In the genomic region with DNA sequence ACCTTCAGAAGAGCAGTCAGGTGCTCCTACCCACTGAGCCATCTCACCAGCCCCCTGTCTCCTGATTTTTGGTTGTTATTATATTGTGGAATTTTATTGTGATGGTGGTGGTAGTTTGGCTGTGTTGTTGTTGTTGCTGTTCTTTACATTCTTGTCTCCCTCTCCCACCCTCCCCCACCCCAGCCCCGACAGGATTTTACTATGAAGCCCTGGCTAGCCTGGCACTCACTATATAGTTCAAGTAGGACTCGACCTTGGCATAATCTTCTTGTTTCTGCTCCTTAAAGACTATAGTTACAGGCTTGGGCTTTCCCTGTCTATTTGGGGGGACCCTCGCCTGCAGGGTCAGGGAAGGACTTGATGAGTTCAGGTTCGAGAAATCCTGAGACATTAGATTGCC, we compare ENCODE assay signal across 12 mouse cellular contexts. TPM values are rescaled to one million over a fixed set of nuclear protein-coding genes. Genes with fewer than 3 reads are reported as not detected.
A peak's percentile ranks its signal among the peaks of the same experiment; 100 is the strongest.
DNase-seq lines count a peak whose midpoint lies in the region; ATAC-seq and TF ChIP-seq lines count a peak whose summit lies in the region.
"Had no signal": no experiment of that assay in that cellular context is flagged by ENCODE, and none has a peak within 500 bp of the region (broad histone marks: within the 10 kb centered on the region; RNA-seq: fewer than 3 reads in every experiment).

No protein-coding gene starts in this region.

- H3K4me2 ChIP-seq in liver, embryonic 15.5 days: peak overlapping the region; percentile 89
- H3K4me2 ChIP-seq: limb, embryonic 12.5 days; neural tube, embryonic 12.5 days had no signal

- no peaks in the 10 kb centered on the region for H3K27me3 ChIP-seq in kidney, adult 2 months (replicated peaks; ENCODE audit: control insufficient read depth, insufficient read depth, low read length)
- H3K27me3 ChIP-seq in ES-Bruce4 (ENCODE audit: control insufficient read depth, insufficient read depth, low read length, poor library complexity, severe bottlenecking): no peaks in the 10 kb centered on the region
- no peaks in the 10 kb centered on the region for H3K27me3 ChIP-seq in liver, embryonic 15.5 days

- H3K27ac ChIP-seq in kidney, adult 2 months (ENCODE audit: insufficient read depth, low read depth, low read length): peak overlapping the region; percentile 77
- H3K27ac ChIP-seq in ES-Bruce4 (ENCODE audit: insufficient read depth, low read length): no peak overlapping the region
- H3K27ac ChIP-seq in liver, embryonic 15.5 days (replicated peaks): peak overlapping the region; percentile 86
- H3K27ac ChIP-seq: limb, embryonic 12.5 days; neural tube, embryonic 12.5 days had no signal

- H3K9me3 ChIP-seq in ES-Bruce4 (replicated peaks; ENCODE audit: control insufficient read depth, insufficient read depth, low read length, poor library complexity, severe bottlenecking): no peaks in the 10 kb centered on the region
- no peaks in the 10 kb centered on the region for H3K9me3 ChIP-seq in liver, embryonic 15.5 days (replicated peaks)
- H3K9me3 ChIP-seq: limb, embryonic 12.5 days; neural tube, embryonic 12.5 days had no signal

- no peaks in the 10 kb centered on the region; the same call in 1 of the 2 replicates for H3K4me1 ChIP-seq in kidney, adult 2 months (ENCODE audit: control insufficient read depth, insufficient read depth, low read length)
- H3K4me1 ChIP-seq in ES-Bruce4 (ENCODE audit: control insufficient read depth, insufficient read depth, low read length): peaks cover 6% of the 10 kb centered on the region
- H3K4me1 ChIP-seq in liver, embryonic 15.5 days (replicated peaks): peaks cover 61% of the 10 kb centered on the region

- H3K36me3 ChIP-seq in kidney, adult 2 months (ENCODE audit: control insufficient read depth, insufficient read depth, low read length): no peaks in the 10 kb centered on the region
- H3K36me3 ChIP-seq in ES-Bruce4 (ENCODE audit: control insufficient read depth, insufficient read depth, low read length, poor library complexity, severe bottlenecking): peaks cover 23% of the 10 kb centered on the region
- H3K36me3 ChIP-seq in liver, embryonic 15.5 days (replicated peaks): peaks cover 28% of the 10 kb centered on the region
- H3K36me3 ChIP-seq: neural tube, embryonic 12.5 days had no signal

- intact Hi-C loops in left cerebral cortex, postnatal 4 days (cut with DNase I): no loop called here

- ATAC-seq in liver, embryonic 15.5 days (ENCODE audit: insufficient read depth): no peak

- no peak for TF ChIP-seq POLR2A in kidney, adult 2 months (IDR thresholded peaks at IDR 0.05; ENCODE audit: low read depth, low read length)
- no peak for TF ChIP-seq POLR2A in ES-Bruce4 (IDR thresholded peaks at IDR 0.05; ENCODE audit: insufficient read depth, low read length)

- no peak overlapping the region for H3K4me3 ChIP-seq in kidney, adult 2 months (ENCODE audit: insufficient read depth, low read depth, low read length)
- peak overlapping the region; percentile 41 for H3K4me3 ChIP-seq in ES-Bruce4 (ENCODE audit: low read depth, low read length)
- H3K4me3 ChIP-seq in liver, embryonic 15.5 days (replicated peaks): peak overlapping the region; percentile 72
- H3K4me3 ChIP-seq: limb, embryonic 12.5 days; neural tube, embryonic 12.5 days had no signal

- H3K9ac ChIP-seq in ES-Bruce4 (ENCODE audit: low read depth, poor library complexity, severe bottlenecking): peak overlapping the region; percentile 41
- peak overlapping the region; percentile 13; the same call in 1 of the 2 replicates for H3K9ac ChIP-seq in liver, embryonic 15.5 days
- H3K9ac ChIP-seq: limb, embryonic 12.5 days; neural tube, embryonic 12.5 days had no signal

- TF ChIP-seq EP300 in ES-Bruce4 (IDR thresholded peaks at IDR 0.05; ENCODE audit: insufficient read depth, low read depth, low read length): no peak

- WGBS in kidney, adult 2 months: 56% methylated on average over 4 of the region's 4 CpGs
- WGBS in liver, embryonic 15.5 days (ENCODE audit: insufficient replicate concordance): 43% methylated on average over 4 of the region's 4 CpGs

- TF ChIP-seq CTCF in kidney, adult 2 months (conservative IDR thresholded peaks at IDR 0.05; ENCODE audit: insufficient read depth, insufficient read length, low read depth, low read length): no peak
- no peak for TF ChIP-seq CTCF in ES-Bruce4 (IDR thresholded peaks at IDR 0.05; ENCODE audit: low read depth, low read length)

- DNase-seq in kidney, adult 2 months: no peak
- no peak for DNase-seq in kidney, postnatal 36 days
- peak; percentile 50 for DNase-seq in 416B (ENCODE audit: low read depth)
- DNase-seq in urinary bladder, postnatal 14 days (ENCODE audit: low spot score): no peak
- no peak for DNase-seq in left cerebral cortex, postnatal 4 days
- DNase-seq: adrenal gland, adult 2 months; cerebellum, postnatal 36 days; gastrocnemius, postnatal 36 days had no signal

RNA-seq across cellular contexts. Expression of gene Apobec3, which starts 2.9 kb away (rescaled TPM):
- 9.5 and 13.4 TPM in 2 replicates for polyA plus RNA-seq in kidney, adult 2 months (2012; rRNA removed)
- 98.9 and 114 TPM in 2 replicates for polyA plus RNA-seq in ES-Bruce4 (2011; ENCODE audit: insufficient read depth, insufficient read length, low read depth, missing spikeins)
- polyA plus RNA-seq in liver, embryonic 15.5 days (2015; fragmentation: Nextera tagmentation; extraction: Ambion mirVana): 33.5 and 34.5 TPM in 2 replicates
- 1 to 10 TPM; 4.7 to 6.0 TPM for total RNA-seq in left cerebral cortex, postnatal 4 days (2021)

RNA-seq across cellular contexts. Expression of gene Cbx6, which starts 59.9 kb away (rescaled TPM):
- 49.5 and 62.1 TPM in 2 replicates for polyA plus RNA-seq in kidney, adult 2 months (2012; rRNA removed)
- polyA plus RNA-seq in ES-Bruce4 (2011; ENCODE audit: insufficient read depth, insufficient read length, low read depth, missing spikeins): 25.7 and 28.7 TPM in 2 replicates
- 6.7 and 8.1 TPM in 2 replicates for polyA plus RNA-seq in liver, embryonic 15.5 days (2015; fragmentation: Nextera tagmentation; extraction: Ambion mirVana)
- 100 to 1,000 TPM; 105 to 125 TPM for total RNA-seq in left cerebral cortex, postnatal 4 days (2021)
